Mouse (Mus musculus): ENCODE results near the gene Tspan12. TPM values are rescaled to one million over a fixed set of nuclear protein-coding genes. Genes with fewer than 3 reads are reported as not detected.
"Not testable (repeated sequence)": the region's sequence is repeated elsewhere in the genome, so short reads cannot be mapped to it uniquely, and the experiment has no call there.

The Tspan12 gene
- polyA plus RNA-seq, 1 experiment from 2014 or later, result 59.4 TPM

DNA sequence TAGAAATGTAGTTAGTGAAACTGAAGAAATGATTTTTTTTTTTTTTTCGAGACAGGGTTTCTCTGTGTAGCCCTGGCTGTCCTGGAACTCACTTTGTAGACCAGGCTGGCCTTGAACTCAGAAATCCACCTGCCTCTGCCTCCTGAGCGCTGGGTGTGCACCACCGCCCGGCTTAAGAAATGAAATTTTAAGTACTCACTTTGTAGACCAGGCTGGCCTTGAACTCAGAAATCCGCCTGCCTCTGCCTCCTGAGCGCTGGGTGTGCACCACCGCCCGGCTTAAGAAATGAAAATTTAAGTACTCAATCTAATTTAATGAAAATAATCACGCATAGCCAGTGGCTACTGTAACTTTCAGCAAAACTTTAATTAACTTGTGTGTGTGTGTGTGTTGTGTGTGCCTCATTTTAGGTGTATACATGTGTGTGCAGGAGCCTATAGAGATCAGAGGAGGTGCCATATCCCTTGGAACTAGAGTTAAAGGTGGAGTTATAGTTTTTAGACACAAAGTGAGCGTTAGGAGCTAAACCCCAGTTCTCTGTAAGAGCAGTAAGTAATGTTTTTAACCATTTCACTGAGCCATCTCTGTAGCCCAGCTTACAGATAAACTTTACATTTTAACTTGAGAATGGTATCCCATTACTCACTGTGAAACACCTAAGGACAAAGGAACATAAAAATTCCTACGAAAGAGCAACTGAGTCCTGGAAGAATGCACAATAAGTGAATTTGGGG, 57.8 kb downstream of the Tspan12 start:
- Histone ChIP-seq H3K4me1 (replicated peaks; ENCODE audit: control insufficient read depth, insufficient read depth, low read length) (0 out of 2 replicates have a peak, but pooled peaks cover 2% of the 10 kb centered on the region), H3K4me2 (ENCODE audit: low read depth, low read length) (no peak overlapping the region), H3K36me3 (ENCODE audit: control insufficient read depth, insufficient read depth, low read length) (no peaks in the 10 kb centered on the region), H3K27me3 (ENCODE audit: control insufficient read depth, insufficient read depth, low read depth, low read length) (no peaks in the 10 kb centered on the region), H3K27ac (ENCODE audit: low read length) (no peak overlapping the region), H3K4me3 (ENCODE audit: low read length) (no peak overlapping the region), H3K9ac (ENCODE audit: low read length) (no peak overlapping the region), H3K9me3 (ENCODE audit: control insufficient read depth, low read length) (no peaks in the 10 kb centered on the region)
- ATAC-seq (ENCODE audit: low read depth), result no peak
- WGBS, result 79% methylated on average over 11 of the region's 11 CpGs

DNA sequence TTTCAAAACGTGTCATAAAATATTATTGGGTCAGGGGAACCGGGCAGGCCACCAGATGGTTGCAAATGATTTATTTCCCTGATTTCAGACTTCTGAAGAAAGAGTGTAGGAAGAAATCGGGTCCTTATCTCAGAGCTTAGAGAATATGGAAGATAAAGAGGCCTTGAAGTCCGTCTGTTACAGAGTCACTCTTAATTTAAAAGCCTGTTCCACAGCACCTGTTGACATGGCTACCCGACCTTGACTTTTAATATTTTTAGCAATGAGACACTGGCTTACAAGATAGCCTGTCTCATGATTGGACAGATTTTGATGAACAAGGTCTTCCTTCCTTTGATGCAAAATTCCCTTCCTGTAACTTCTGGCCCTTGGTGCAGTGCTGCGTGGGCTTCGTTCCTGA, 61.0 kb downstream of the Tspan12 start:
- Histone ChIP-seq H3K4me2 (ENCODE audit: low read depth, low read length) (no peak overlapping the region), H3K27ac (ENCODE audit: low read length) (no peak overlapping the region), H3K27me3 (ENCODE audit: control insufficient read depth, insufficient read depth, low read depth, low read length) (no peaks in the 10 kb centered on the region), H3K9ac (ENCODE audit: low read length) (no peak overlapping the region), H3K4me1 (replicated peaks; ENCODE audit: control insufficient read depth, insufficient read depth, low read length) (0 out of 2 replicates have a peak, but pooled peaks cover 2% of the 10 kb centered on the region), H3K36me3 (ENCODE audit: control insufficient read depth, insufficient read depth, low read length) (no peaks in the 10 kb centered on the region), H3K9me3 (ENCODE audit: control insufficient read depth, low read length) (no peaks in the 10 kb centered on the region), H3K4me3 (ENCODE audit: low read length) (no peak overlapping the region)
- 35% methylated on average over 7 of the region's 7 CpGs for WGBS
- no peak for ATAC-seq (ENCODE audit: low read depth)

DNA sequence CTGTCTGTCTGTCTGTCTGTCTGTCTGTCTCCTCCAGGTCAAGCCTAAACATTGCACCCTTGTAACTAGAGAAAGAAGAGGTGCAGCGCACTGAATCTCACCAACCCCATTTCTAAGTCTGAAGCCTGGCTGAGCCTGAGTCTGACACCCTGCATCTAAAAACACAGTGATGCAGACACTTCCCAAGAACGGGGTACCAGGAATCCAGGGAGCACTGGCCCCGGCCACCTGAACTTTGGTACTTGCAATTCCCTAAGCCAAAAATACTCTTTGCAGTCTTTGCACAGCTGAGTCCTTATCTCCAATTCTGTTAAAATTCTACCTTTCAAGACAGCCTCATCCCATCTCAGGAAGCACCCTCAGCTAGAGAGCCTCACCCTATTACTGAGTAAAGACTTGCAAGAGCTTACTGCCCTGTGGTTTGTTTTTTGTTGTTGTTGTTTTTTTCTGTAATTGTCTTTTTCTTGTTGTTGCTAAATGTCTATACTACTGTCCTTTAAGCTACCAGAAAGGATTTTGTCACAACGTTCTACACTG, 61.7 kb downstream of the Tspan12 start:
- WGBS, result 66% methylated on average over 4 of the region's 4 CpGs
- no peaks in the 10 kb centered on the region for H3K36me3 ChIP-seq (ENCODE audit: control insufficient read depth, insufficient read depth, low read length)
- no peaks in the 10 kb centered on the region for H3K9me3 ChIP-seq (ENCODE audit: control insufficient read depth, low read length)
- no peak overlapping the region for H3K4me2 ChIP-seq (ENCODE audit: low read depth, low read length)
- H3K4me3 ChIP-seq (ENCODE audit: low read length), result no peak overlapping the region
- 0 out of 2 replicates have a peak, but pooled peaks cover 2% of the 10 kb centered on the region for H3K4me1 ChIP-seq (replicated peaks; ENCODE audit: control insufficient read depth, insufficient read depth, low read length)
- ATAC-seq (ENCODE audit: low read depth), result no peak
- H3K9ac ChIP-seq (ENCODE audit: low read length), result no peak overlapping the region
- H3K27ac ChIP-seq (ENCODE audit: low read length), result no peak overlapping the region
- H3K27me3 ChIP-seq (ENCODE audit: control insufficient read depth, insufficient read depth, low read depth, low read length), result no peaks in the 10 kb centered on the region

DNA sequence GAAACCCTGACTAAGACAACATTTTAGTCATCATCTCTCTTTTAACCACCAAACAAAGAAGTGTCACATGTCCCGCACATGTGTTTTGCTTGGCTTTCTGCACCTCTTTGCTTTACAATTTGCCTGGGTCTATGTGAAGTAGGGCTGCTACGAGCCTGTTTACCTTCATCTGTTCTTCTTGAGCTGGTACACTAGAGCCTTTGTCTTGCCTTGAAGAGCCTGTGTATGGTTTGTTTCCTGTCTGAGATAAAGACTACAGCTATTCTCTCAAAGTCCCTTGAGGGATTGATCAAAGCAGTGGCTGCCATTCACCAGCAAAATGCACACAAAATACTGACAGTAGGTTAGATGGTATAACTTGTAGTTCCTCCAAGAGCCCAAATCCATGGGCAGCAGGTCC, 62.3 kb downstream of the Tspan12 start:
- Histone ChIP-seq H3K27me3 (ENCODE audit: control insufficient read depth, insufficient read depth, low read depth, low read length) (no peaks in the 10 kb centered on the region), H3K4me2 (ENCODE audit: low read depth, low read length) (no peak overlapping the region), H3K4me3 (ENCODE audit: low read length) (no peak overlapping the region), H3K4me1 (replicated peaks; ENCODE audit: control insufficient read depth, insufficient read depth, low read length) (no peaks in the 10 kb centered on the region), H3K9me3 (ENCODE audit: control insufficient read depth, low read length) (no peaks in the 10 kb centered on the region), H3K27ac (ENCODE audit: low read length) (no peak overlapping the region), H3K9ac (ENCODE audit: low read length) (no peak overlapping the region), H3K36me3 (ENCODE audit: control insufficient read depth, insufficient read depth, low read length) (no peaks in the 10 kb centered on the region)
- 60% methylated on average over 2 of the region's 2 CpGs for WGBS
- ATAC-seq (ENCODE audit: low read depth), result no peak

DNA sequence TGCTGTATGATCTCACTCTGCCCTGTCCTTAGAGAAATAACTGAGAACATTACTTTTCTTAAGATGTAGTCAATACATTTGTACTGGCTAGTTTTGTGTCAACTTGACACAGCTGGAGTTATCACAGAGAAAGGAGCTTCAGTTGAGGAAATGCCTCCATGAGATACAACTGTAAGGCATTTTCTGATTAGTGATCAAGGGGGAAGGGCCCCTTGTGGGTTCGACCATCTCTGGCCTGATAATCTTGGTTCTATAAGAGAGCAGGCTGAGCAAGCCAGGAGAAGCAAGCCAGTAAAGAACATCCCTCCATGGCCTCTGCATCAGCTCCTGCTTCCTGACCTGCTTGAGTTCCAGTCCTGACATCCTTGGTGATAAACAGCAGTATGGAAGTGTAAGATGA, 62.7 kb downstream of the Tspan12 start:
- not testable (repeated sequence) for H3K36me3 ChIP-seq (ENCODE audit: control insufficient read depth, insufficient read depth, low read length); H3K4me2 ChIP-seq (ENCODE audit: low read depth, low read length); H3K4me1 ChIP-seq (replicated peaks; ENCODE audit: control insufficient read depth, insufficient read depth, low read length); H3K27me3 ChIP-seq (ENCODE audit: control insufficient read depth, insufficient read depth, low read depth, low read length); H3K4me3 ChIP-seq (ENCODE audit: low read length); H3K9me3 ChIP-seq (ENCODE audit: control insufficient read depth, low read length); H3K27ac ChIP-seq (ENCODE audit: low read length); ATAC-seq (ENCODE audit: low read depth); H3K9ac ChIP-seq (ENCODE audit: low read length)
- WGBS, result 48% methylated on average over 1 of the region's 1 CpGs

DNA sequence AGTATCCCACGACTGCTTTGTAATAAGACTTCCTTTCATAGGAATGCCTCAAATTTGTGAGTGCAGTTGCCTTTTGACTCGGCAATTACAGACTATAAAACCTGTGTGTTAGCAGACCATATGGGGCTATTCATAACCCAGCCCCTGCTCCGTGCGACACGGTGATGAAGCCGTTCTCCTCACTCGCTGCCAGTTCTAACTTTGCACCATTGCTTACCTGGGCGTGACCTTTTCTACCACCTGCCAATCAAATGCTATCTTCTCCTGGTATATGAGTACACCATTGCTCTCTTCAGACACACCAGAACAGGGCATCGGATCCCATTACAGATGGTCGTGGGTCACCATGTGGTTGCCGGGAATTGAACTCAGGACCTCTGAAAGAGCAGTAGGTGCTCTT, 64.6 kb downstream of the Tspan12 start:
- H3K4me2 ChIP-seq (ENCODE audit: low read depth, low read length), result no peak overlapping the region
- no peaks in the 10 kb centered on the region for H3K9me3 ChIP-seq (ENCODE audit: control insufficient read depth, low read length)
- no peaks in the 10 kb centered on the region for H3K4me1 ChIP-seq (replicated peaks; ENCODE audit: control insufficient read depth, insufficient read depth, low read length)
- H3K27me3 ChIP-seq (ENCODE audit: control insufficient read depth, insufficient read depth, low read depth, low read length), result no peaks in the 10 kb centered on the region
- ATAC-seq (ENCODE audit: low read depth), result no peak
- WGBS, result 75% methylated on average over 11 of the region's 11 CpGs
- no peak overlapping the region for H3K27ac ChIP-seq (ENCODE audit: low read length)
- no peak overlapping the region for H3K4me3 ChIP-seq (ENCODE audit: low read length)
- H3K36me3 ChIP-seq (ENCODE audit: control insufficient read depth, insufficient read depth, low read length), result no peaks in the 10 kb centered on the region
- H3K9ac ChIP-seq (ENCODE audit: low read length), result no peak overlapping the region

DNA sequence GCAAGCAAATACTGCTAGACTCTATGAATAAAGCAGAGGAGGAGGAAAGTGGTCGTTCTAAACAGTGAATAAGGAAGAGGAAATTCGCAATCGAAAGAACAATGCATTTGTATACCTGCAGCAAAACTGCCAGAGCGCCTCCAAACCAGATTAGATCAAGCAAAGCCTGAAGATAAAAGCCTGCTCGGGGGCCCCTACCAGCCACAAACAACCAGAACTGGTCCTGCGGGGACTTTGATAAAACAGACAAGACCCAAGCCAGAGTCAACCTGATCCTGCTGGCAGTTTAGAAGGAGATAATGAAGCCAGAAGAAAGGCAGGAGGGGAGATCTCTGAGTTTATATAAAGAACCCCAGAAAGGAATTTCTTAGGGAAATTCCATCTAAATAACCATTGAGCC, 65.0 kb downstream of the Tspan12 start:
- no peak overlapping the region for H3K4me2 ChIP-seq (ENCODE audit: low read depth, low read length)
- no peak overlapping the region for H3K27ac ChIP-seq (ENCODE audit: low read length)
- ATAC-seq (ENCODE audit: low read depth), result no peak
- no peaks in the 10 kb centered on the region for H3K4me1 ChIP-seq (replicated peaks; ENCODE audit: control insufficient read depth, insufficient read depth, low read length)
- H3K9ac ChIP-seq (ENCODE audit: low read length), result no peak overlapping the region
- no peaks in the 10 kb centered on the region for H3K36me3 ChIP-seq (ENCODE audit: control insufficient read depth, insufficient read depth, low read length)
- no peak overlapping the region for H3K4me3 ChIP-seq (ENCODE audit: low read length)
- H3K27me3 ChIP-seq (ENCODE audit: control insufficient read depth, insufficient read depth, low read depth, low read length), result no peaks in the 10 kb centered on the region
- 49% methylated on average over 6 of the region's 6 CpGs for WGBS
- H3K9me3 ChIP-seq (ENCODE audit: control insufficient read depth, low read length), result no peaks in the 10 kb centered on the region

DNA sequence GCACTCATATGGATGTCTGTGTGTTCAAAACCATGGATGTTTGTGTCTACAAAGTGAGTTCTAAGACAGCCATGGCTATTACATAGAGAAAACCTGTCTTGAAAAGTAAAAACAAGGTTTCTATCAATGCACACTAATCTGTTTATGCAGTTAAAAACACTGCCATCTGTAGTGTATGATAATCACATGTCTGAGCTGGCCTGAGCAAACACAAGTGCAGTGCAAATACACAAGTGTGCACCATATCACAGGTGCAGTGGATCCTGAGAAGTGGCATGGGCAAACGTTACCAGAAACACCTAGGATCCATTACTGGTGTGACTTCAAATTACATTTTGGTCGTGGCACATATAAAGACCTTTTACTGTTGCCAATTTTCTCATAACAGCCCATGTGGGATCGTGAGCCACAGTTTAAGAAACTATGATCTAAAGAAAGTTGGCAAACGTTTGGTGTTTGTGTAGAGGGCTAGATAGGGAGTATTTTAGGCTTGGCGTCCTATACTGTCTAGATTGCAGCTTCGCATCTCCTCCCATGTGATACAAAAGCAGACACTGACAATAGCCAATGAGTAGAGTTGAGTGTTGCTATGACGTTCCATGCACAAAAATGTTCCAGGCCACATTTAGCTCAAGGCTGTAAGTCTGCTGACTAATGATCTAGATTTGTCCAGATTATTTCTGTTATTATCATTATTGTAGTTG, 78.0 kb downstream of the Tspan12 start:
- H3K9me3 ChIP-seq (ENCODE audit: control insufficient read depth, low read length), result no peaks in the 10 kb centered on the region
- no peak overlapping the region for H3K9ac ChIP-seq (ENCODE audit: low read length)
- no peak overlapping the region for H3K27ac ChIP-seq (ENCODE audit: low read length)
- H3K27me3 ChIP-seq (ENCODE audit: control insufficient read depth, insufficient read depth, low read depth, low read length), result no peaks in the 10 kb centered on the region
- H3K36me3 ChIP-seq (ENCODE audit: control insufficient read depth, insufficient read depth, low read length), result no peaks in the 10 kb centered on the region
- H3K4me3 ChIP-seq (ENCODE audit: low read length), result no peak overlapping the region
- no peak overlapping the region for H3K4me2 ChIP-seq (ENCODE audit: low read depth, low read length)
- no peaks in the 10 kb centered on the region for H3K4me1 ChIP-seq (replicated peaks; ENCODE audit: control insufficient read depth, insufficient read depth, low read length)
- WGBS, result 60% methylated on average over 7 of the region's 7 CpGs
- no peak for ATAC-seq (ENCODE audit: low read depth)

DNA sequence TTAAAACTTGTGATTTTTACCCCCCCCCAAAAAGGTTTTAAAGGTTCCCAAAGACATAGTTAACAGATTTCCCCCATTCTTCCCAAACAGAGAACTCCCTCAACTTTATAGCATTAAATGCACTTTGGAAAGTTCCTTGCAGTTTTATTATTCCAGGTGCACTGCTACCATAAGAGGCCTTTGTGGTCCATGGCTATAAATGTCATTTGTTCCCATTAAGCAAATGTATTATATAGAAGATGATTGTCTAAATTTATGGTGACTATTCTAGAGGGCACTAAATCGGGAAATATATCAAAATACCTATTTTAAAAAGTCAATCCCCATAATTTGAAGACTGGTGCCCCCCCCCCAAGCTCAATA, 82.9 kb downstream of the Tspan12 start:
- Histone ChIP-seq H3K9ac (ENCODE audit: low read length) (no peak overlapping the region), H3K4me1 (replicated peaks; ENCODE audit: control insufficient read depth, insufficient read depth, low read length) (no peaks in the 10 kb centered on the region), H3K4me3 (ENCODE audit: low read length) (no peak overlapping the region), H3K9me3 (ENCODE audit: control insufficient read depth, low read length) (no peaks in the 10 kb centered on the region), H3K27ac (ENCODE audit: low read length) (no peak overlapping the region), H3K27me3 (ENCODE audit: control insufficient read depth, insufficient read depth, low read depth, low read length) (no peaks in the 10 kb centered on the region), H3K36me3 (ENCODE audit: control insufficient read depth, insufficient read depth, low read length) (no peaks in the 10 kb centered on the region), H3K4me2 (ENCODE audit: low read depth, low read length) (no peak overlapping the region)
- 95% methylated on average over 1 of the region's 1 CpGs for WGBS
- ATAC-seq (ENCODE audit: low read depth), result no peak

Measured in lung, embryonic 16.5 days (tissue).